Mouse (Mus musculus) left cerebral cortex, adult 2 months (tissue): ENCODE results near the gene Ubtd2. TPM values are rescaled to one million over a fixed set of nuclear protein-coding genes. Genes with fewer than 3 reads are reported as not detected.

Source experiments
- DNase-seq, 2 experiments: peaks; one replicate each; pipeline ENCODE4 v3.0.0; 2021 to 2022; ENCODE audit warnings: low spot score in 2 of 2, mixed read lengths in 1 of 2; ENCODE audit errors: extremely low spot score in 1 of 2
- H3K27ac ChIP-seq: fragments of 200-600 bp; 2 replicates; pipeline ENCODE4 v1.8.1; 2022
- H3K4me3 ChIP-seq: fragments of 200-600 bp; 2 replicates; pipeline ENCODE4 v1.8.1; 2022
- CTCF ChIP-seq: fragments of 200-600 bp; IDR thresholded peaks from 2 replicates; pipeline ENCODE4 v1.8.1; 2022; ENCODE audit warnings: antibody characterized with exemption, mild to moderate bottlenecking, moderate library complexity
- intact Hi-C: fragments of 180-260 bp; cut with DNase I; formaldehyde crosslinking; loops from one replicate; pipeline ENCODE4 v1.15.1; 2025
- total RNA-seq, 2 experiments: library from RNA; stranded (reverse); gene quantifications; 2 replicates each; pipeline ENCODE4 v1.2.3; 2021

Ubtd2 gene
- total RNA-seq, 2 experiments from 2014 or later: 53.9 to 57.3 TPM

GRCm38 (mm10) chr11:32444266-32444665, 10.9 kb upstream of the Ubtd2 start:
- TF ChIP-seq CTCF: no peak
- no peak for DNase-seq
- intact Hi-C loops: no loop called here
- H3K4me3 ChIP-seq: no peak overlapping the region
- no peak overlapping the region for H3K27ac ChIP-seq

DNA sequence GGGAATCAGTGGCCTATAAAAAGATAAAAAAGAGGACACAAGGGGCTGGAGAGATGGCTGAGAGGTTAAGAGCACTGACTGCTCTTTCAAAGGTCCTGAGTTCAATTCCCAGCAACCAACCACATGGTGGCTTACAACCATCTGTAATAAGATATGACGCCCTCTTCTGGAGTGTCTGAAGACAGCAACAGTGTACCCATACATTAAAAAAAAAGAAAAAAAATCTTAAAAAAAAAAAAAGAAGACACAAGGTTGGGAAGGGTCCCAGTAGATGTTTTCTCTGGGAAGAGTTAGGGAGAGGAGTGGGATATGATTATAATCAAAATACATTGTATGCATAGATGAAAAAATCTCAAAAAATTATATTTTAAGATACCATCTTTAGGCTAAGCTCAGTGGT, 10.0 kb upstream of the Ubtd2 start:
- intact Hi-C loops: no loop called here
- no peak for DNase-seq
- no peak for TF ChIP-seq CTCF
- H3K27ac ChIP-seq: no peak overlapping the region
- H3K4me3 ChIP-seq: no peak overlapping the region

DNA sequence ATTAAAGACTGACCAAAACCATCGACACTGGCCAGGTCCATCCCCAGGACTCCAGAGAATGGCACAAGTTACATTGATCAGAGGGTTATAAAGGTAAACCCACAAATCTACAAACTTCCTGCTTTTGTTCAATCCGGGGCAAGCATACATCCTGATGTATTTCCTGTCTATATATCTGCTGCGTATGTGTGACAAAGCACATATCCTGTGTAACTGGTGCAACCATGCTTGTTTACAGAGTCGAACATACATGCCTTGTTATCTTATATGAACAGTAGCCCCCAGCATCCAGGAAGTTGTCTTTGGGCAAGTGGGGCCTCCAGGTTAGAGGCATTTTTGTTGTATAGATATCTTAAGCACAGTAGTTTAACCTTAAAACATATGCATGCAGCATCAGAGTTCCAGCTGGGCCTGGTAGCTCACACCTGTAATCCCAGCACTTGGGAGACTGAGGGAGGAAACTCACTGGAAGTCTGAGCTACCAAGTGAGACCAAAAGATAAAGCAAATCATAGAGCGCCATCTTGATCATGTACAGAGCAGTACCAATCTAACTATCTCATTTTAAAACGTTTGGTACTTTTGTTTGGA, 9.4 kb upstream of the Ubtd2 start:
- no peak for DNase-seq
- TF ChIP-seq CTCF: no peak
- H3K27ac ChIP-seq: no peak overlapping the region
- H3K4me3 ChIP-seq: no peak overlapping the region
- intact Hi-C loops: no loop called here

DNA sequence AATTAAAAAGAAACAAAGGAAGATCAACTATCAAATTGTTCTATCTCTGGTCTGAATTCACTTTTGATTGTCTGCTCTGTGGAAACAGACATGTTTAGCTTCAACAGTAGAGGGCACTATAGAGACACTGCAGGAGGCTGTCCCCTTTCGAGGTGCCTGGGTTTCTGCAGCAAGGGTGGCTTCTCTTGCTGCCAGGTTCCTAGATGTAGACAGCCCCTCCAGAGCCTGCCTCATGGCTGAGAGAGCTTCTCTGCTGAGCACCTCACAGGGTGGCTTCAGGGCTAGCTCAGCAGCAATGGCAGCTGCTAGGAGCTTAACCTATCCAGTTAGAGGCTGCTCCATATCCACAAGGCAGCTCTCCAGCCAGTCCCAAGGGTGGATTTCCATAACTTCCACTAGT, 5.0 kb upstream of the Ubtd2 start:
- peak; percentile 95 for TF ChIP-seq CTCF
- H3K27ac ChIP-seq: 0 out of 2 replicates have a peak overlapping the region, but pooled peaks have one; percentile 24
- no peak overlapping the region for H3K4me3 ChIP-seq
- peak; percentile 29 for DNase-seq
- intact Hi-C loops: loop anchor here (5.0 kb wide), 3 partner anchors 108 to 697 kb away; partner anchors contain the start of gene Fgf18

DNA sequence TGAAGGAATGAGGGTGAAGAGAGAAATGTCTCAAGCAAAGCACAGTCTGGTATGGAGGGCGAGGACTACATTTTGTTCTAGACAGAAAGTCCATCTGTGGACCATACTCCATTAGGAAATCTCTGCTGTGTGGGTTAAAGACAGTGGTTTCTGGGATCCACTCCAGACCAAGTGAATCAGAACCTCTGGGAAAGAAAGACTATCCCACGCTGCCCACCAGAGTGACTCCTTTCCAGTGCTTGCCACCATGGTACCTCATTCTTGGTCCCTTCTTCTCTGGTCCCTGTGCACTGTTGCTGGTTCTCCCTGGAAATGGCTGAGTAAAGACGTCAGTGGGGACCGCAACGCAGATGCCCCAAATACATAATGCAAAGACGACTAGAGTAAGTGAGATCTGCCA, 3.9 kb upstream of the Ubtd2 start:
- no peak for TF ChIP-seq CTCF
- peak in 1 of 2 experiments; percentile 20 for DNase-seq

DNA sequence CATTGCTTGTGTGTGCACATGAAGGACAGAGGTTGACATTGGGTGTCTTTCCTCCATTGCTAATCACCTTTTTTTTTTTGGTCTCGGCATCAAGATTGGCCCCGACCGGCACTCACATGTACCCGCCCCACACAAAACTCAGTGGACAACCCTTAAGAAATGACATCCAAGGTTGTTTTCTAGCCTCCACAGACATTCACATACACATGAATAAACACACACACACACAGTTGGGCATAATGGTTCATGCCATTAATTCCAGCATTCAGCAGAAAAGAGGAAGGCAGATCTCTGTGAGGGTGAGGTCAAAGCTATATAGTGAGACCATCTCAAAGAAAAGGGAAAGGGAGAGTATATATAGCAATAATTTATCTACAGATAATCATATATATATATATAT, 2.4 kb upstream of the Ubtd2 start:
- intact Hi-C loops: loop anchor here (2.0 to 5.0 kb wide), 4 partner anchors 110 to 695 kb away; partner anchors contain the start of gene Fgf18
- no peak for TF ChIP-seq CTCF
- no peak for DNase-seq
- Histone ChIP-seq H3K4me3 (no peak overlapping the region), H3K27ac (no peak overlapping the region; the same call in 1 of the 2 replicates)

More for the DNA sequence above, 3.9 kb upstream of the Ubtd2 start:
- intact Hi-C loops: loop anchor here (1.0 to 5.0 kb wide), 4 partner anchors 49 to 696 kb away; partner anchors contain the start of gene Fgf18
- Histone ChIP-seq H3K4me3 (no peak overlapping the region), H3K27ac (no peak overlapping the region)

- Histone ChIP-seq H3K27ac (peak overlapping the region; percentile 76), H3K4me3 (no peak overlapping the region)
- DNase-seq: peak; percentile 20 to 25
- no peak for TF ChIP-seq CTCF
- intact Hi-C loops: loop anchor here (2.0 to 5.0 kb wide), 4 partner anchors 111 to 694 kb away; partner anchors contain the start of gene Fgf18
Observed at GRCm38 (mm10) chr11:32453353-32453915, 1.7 kb upstream of the Ubtd2 start.

GRCm38 (mm10) chr11:32454231-32454799, 855 bp upstream of the Ubtd2 start:
- peak overlapping the region; percentile 95 for H3K4me3 ChIP-seq
- TF ChIP-seq CTCF: no peak
- peak overlapping the region; percentile 78 for H3K27ac ChIP-seq
- intact Hi-C loops: loop anchor here (2.0 to 5.0 kb wide), 5 partner anchors 50 to 693 kb away; partner anchors contain the start of genes Efcab9, Fgf18 and Stk10
- DNase-seq: no peak

GRCm38 (mm10) chr11:32455507-32456141, 454 bp downstream of the Ubtd2 start:
- Histone ChIP-seq H3K27ac (peak overlapping the region; percentile 91), H3K4me3 (peak overlapping the region; percentile 95)
- intact Hi-C loops: loop anchor here (2.0 to 5.0 kb wide), 3 partner anchors 49 to 77 kb away; partner anchors contain the start of genes Efcab9 and Stk10
- DNase-seq: no peak
- peak; percentile 27 for TF ChIP-seq CTCF

DNA sequence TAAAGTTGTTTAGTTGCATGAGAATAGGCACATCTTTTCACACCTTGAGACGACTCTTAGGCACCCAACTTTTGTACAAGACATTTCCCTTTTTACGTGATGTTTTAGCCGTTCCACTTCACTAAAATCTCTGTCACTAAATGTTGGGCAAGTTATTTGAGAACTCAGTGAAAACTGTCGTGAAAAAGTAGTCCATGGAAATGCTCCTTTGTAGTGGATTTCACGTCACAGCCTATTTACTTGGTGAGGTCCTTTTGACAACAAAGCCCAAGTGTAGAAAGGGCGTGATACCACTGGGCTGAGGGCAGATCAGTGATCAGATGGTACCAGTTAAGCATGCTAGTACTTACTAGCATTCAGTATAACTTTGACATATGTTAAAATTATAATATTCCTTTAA, 1.2 kb downstream of the Ubtd2 start:
- no peak for TF ChIP-seq CTCF
- intact Hi-C loops: loop anchor here (5.0 kb wide), 1 partner anchor 61 kb away; no protein-coding TSS in a partner anchor
- no peak overlapping the region for H3K27ac ChIP-seq
- no peak for DNase-seq
- peak overlapping the region; percentile 95 for H3K4me3 ChIP-seq

DNA sequence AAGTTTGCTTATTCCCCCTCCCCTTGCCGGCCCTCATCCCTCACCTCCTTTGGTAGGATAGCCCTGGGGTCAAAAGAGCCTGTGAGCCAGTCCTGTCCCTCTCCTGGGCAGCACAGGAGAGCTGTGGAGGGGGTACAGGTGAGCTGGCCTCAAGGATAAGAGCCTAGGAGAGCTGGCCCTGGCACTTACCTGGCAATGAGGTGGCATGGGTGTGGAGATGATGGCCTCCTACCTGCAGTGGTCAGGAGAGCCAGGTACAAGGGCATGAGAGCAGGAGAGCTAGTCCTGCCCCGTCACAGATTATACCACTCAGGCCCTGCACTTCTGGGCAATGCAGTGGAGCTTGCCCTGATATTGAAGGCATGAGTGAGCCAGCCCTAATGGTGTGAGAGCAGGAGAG, 9.1 kb downstream of the Ubtd2 start:
- H3K4me3 ChIP-seq: no peak overlapping the region
- H3K27ac ChIP-seq: no peak overlapping the region
- intact Hi-C loops: no loop called here
- no peak for TF ChIP-seq CTCF
- no peak for DNase-seq

GRCm38 (mm10) chr11:32471925-32472324, 16.8 kb downstream of the Ubtd2 start:
- intact Hi-C loops: no loop called here
- no peak overlapping the region for H3K27ac ChIP-seq
- no peak for DNase-seq
- no peak overlapping the region for H3K4me3 ChIP-seq
- TF ChIP-seq CTCF: no peak
